Mouse (Mus musculus) heart, postnatal 14 days (tissue): ENCODE data around the gene Ptpn13. TPM values are rescaled to one million over a fixed set of nuclear protein-coding genes. Genes with fewer than 3 reads are reported as not detected.

Source experiments
- DNase-seq, 2 experiments: peaks; one replicate each; pipeline ENCODE4 v3.0.0; 2021 to 2022
- intact Hi-C: fragments of 180-260 bp; cut with DNase I; formaldehyde crosslinking; loops from one replicate; pipeline ENCODE4 v1.15.1; 2025
- total RNA-seq, 2 experiments: library from RNA; stranded (reverse); gene quantifications; 2 replicates each; pipeline ENCODE4 v1.2.3; 2021

Ptpn13 gene
- total RNA-seq, 2 experiments from 2014 or later: 8.5 to 10.7 TPM

GRCm38 (mm10) chr5:103622321-103622720 lies 197.3 kb downstream of the Ptpn13 start:
- intact Hi-C loops: no loop called here
- no peak for DNase-seq

DNA sequence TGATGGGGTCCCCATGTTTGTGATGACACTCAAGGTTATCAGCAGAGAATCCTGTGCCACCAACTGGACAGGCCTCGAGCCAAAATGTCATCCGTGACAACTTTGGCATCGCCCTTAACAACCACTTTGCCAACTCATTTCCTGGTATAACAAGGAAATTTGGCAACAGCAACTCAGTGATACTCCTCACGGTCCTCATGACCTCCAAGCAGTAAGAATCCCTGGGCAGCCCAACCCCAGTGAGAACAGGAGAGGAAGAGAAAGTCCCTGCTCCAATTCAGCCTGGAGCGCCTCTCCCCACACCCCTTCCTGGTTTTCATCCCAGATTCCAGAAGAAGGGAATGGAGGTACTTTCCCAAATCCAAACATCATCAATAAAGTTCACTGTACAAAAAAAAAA lies 199.8 kb downstream of the Ptpn13 start:
- intact Hi-C loops: no loop called here
- DNase-seq: no peak

DNA sequence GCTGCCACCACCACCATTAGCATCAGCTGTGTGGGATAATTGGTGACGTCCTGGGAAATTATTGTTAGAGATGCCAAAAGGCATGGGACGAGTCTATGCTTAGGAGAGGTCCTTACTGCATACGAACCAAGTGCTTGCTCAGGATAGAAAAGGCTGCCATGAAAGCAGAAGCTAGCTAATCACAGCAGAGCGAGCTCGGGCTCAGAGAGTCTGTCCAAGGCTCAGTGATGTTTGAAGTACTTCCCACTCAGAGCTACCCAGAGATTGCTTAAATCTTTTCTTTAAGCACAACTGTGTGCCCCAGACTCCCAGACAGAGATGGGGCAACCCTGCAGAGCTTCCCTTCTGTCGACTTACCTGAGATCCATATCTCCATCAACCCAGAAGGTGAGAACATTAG lies 203.5 kb downstream of the Ptpn13 start:
- intact Hi-C loops: no loop called here
- no peak for DNase-seq

GRCm38 (mm10) chr5:103629111-103629764 lies 204.2 kb downstream of the Ptpn13 start, which contains the start of gene Slc10a6:
TSS of gene Slc10a6 (minus strand) at chr5:103629403.
- intact Hi-C loops: no loop called here
- DNase-seq: peak; percentile 85 to 86

DNA sequence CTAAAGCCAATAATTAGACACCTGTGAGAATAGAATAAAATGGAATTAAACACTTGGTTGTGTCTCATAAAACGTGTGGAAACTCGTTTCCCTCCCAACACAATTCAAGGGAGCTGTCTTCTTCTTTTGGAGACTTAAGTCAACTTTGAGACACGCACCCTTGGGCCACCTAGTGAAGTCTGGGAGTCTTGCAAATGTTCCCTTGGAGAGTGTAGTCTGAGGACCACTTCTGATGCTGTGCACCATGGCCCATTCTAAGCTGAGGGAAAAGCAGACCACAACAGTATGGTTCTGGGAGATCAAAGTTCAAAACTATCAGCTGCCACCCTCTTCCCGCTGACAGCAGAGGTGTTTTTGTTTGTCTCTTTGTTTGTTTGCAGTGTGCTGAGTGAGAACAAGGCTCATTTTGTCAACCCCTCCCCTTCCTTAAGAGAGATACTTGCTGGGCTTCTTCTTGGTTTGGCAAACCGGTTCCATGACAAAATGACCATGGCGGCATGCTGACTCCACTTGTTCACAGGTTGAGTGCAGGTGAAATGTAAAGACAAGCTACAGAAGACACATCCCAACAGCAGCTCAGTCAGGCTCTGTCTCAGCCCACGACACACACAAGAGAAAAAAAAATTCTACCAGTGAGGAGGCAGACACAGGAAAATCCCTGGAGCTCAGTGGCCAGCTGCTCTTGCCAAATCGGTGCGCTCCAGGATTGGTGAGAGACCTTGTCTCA lies 205.0 kb downstream of the Ptpn13 start:
- DNase-seq: peak in 1 of 2 experiments; percentile 15
- intact Hi-C loops: no loop called here

GRCm38 (mm10) chr5:103637162-103637561 lies 212.2 kb downstream of the Ptpn13 start:
- DNase-seq: no peak
- intact Hi-C loops: no loop called here

DNA sequence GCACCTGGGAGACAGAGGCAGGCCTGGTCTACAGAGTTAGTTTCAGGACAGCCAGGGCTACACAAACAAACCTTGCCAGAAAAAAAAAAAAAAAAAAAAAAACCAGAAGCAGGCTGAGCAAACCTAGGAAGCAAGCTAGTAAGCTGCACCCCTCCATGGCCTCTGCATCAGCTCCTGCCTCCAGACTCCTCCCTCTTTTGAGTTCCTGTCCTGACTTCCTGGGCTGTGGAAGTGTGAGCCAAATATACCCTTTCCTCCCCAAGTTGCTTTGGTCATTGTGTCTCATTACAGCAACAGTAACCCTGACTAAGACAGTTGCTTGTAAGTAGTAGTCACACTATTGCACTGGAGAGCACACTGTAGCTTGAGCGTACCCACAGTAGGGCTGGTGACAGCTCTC lies 219.2 kb downstream of the Ptpn13 start:
- DNase-seq: no peak
- intact Hi-C loops: no loop called here

DNA sequence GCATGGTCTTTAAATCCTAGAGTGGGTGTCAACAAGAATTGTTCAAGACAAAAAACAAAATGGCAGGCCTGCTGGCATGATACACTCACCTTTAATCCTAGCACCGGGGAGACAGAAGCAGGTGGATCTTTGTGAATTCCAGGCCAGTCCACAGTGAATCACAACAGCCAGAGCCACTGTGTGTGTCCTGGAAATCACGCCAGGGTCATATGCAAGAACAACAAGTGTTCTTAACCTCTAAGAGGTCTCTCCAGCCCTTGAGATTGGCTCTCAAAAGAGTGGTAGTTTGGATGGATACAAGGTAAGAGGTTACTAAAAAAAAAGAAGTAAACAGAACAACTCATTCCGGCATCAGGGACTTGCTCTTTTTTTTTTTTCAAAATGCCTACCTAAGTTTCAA lies 222.3 kb downstream of the Ptpn13 start:
- intact Hi-C loops: no loop called here
- no peak for DNase-seq

Other genes with a start within 250 kb of the Ptpn13 start
- 10 to 100 TPM; 35.0 to 44.3 TPM for gene Mapk10, start 213.9 kb upstream of the Ptpn13 start, total RNA-seq
- gene Slc10a6, start 204.2 kb downstream of the Ptpn13 start, total RNA-seq: 10 to 100 TPM in 1 of 2 experiments, 1 to 10 TPM in 1; 8.0 to 10.3 TPM
- not detected for gene 1700016H13Rik, start 230.8 kb downstream of the Ptpn13 start, total RNA-seq